Mouse (Mus musculus) heart, postnatal 36 days (tissue): ENCODE results near the gene Gm5678. TPM values are rescaled to one million over a fixed set of nuclear protein-coding genes. Genes with fewer than 3 reads are reported as not detected.

Experiments used
- DNase-seq, 2 experiments: peaks; one replicate each; pipeline ENCODE4 v3.0.0; 2021 to 2022
- intact Hi-C: fragments of 180-260 bp; cut with DNase I; formaldehyde crosslinking; loops from one replicate; pipeline ENCODE4 v1.15.1; 2025
- total RNA-seq, 2 experiments: library from RNA; stranded (reverse); gene quantifications; 2 replicates each; pipeline ENCODE4 v1.2.3; 2021

The Gm5678 gene
- under 1 TPM; 0.68 to 0.94 TPM for total RNA-seq

DNA sequence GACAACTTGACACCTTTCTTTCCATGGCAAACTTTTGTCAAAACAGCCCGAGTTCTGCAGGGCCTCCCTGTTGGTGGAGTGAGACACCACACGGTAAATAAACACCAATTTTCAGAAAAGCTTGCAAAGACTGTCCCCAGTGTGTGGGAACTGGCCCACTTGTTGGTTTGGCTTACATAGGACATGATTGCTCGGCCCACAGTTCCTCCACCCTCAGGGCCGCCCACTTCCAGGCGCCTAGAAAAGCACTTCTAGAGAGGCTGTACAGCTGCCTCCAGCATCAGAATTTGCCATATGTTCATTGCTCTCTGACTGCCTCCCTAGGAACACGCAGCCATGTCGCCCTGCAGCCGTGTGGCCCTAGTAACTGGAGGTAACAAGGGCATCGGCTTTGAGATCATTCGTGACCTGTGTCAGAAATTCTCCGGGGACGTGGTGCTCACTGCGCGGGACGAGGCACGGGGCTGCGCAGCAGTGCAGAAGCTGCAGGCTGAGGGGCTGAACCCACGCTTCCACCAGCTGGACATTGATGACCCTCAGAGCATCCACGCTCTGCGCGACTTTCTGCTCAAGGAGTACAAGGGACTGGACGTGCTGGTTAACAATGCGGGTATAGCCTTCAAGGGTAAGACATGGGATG, at the start of gene Gm5678:
Gm5678 (plus strand) TSS at position 337 of the 640 bp plus-strand sequence.
- intact Hi-C loops = loop anchor here (10.0 kb wide), 1 partner anchor 157 kb away; no protein-coding TSS in a partner anchor
- no peak for DNase-seq

DNA sequence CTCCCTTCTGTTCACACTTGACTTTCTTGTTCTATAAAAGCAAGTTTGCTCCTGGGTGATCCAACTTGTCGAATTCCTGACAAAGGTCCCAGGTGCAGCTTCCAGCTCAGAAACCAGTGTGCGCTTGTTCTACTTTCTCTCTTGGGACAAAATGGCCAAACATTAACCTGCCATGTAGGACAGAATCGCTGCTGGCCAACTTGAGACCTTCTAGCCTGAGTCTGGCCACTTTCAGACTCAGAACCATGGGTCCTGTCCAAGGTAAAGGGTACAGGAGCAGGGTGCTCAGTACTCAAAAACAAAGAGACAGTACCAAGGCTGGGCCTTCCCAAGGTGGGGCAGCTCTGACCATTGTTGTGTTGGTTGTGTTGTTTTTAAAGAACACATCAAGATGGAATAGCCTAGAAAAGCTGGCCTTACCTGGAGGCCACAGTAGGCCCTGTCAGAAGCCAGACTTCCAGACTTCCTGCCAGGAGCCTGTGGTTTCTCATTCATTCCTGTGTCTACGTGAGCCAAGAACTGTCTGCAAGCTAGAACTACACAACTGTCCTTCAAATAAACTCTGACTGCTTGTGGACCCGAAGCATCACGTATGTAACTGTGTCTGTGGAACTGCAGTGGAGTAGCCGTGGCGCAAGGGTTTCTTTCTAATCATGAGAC, 49.4 kb upstream of the Gm5678 start:
- no peak for DNase-seq
- intact Hi-C loops = no loop called here

DNA sequence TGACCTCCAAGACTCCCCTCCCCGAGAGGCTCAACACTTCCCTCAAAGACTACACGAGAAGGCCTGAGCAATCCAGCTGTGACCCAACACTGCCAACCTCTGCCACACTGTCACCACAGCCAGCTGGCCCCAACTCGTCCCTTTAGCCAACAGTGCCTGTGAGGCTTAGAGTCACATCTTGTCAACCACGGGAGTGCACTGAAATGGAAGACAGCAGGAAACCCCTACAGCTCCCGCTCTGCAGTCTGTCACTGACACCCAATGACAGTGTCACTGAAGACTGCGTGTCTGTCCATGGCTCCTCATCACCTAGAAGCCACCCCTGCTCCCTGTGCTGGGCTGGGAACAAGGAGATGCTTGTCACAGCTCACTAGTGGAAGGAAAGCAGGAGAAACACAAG, 46.8 kb upstream of the Gm5678 start:
- DNase-seq = no peak
- intact Hi-C loops = no loop called here

DNA sequence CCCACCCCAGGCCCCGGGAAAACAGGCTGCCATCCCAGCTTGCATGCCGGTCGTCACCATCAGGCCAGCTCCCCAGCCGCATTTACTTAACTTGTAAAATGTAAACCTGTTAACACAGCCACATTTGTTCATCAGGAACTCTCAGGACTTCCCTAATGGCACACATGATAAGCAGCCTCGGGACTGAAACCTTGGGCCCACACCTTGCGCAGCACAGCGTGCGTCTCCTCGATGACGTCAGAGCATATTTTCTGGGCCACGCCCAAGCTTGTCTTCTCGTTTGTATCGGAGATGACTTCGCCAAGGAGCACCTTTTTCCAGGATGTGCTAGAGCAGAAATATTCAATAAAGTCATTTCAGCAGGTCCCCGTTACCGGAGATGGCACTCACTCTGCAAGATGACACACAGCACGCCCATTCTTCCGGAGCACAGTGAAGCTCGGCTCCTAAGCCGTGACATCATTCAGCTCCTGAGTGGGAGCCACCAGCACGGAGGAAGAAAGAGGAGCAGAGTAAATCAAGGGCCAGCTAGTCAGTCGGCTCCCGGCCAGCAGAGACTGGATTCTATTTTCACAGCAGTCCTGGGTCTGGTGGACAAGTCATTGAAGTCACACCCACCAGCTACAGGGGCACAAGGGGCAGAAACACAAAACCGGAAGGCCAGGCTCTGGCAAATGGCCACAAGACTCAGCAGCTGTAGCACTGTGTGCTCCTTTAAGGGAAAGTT, 42.8 kb upstream of the Gm5678 start:
- intact Hi-C loops = no loop called here
- DNase-seq = no peak

DNA sequence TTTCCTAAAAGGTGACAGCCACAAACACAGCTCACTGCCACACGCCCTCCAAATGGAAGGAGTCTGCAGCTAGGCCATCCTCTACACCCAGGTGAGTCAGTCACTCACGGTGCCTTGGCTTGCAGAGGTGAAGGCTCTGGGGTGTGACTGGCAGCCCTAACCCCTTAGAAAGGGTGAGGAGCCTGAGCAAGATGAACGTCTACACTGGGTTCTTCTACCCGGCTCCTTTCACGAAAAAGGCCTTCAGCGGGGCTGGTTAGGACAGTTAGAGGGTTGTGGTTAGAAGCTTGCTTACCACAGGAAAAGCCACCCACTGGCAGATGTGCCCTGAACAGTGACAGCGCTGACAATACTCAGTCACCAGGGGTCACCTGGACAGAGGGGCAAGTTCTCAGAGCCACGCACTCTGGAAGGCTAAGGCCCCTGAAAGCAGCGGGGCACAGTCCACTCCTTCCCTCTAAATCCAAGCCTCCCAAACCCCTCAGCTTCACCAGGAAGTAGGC, 42.1 kb upstream of the Gm5678 start:
- no peak for DNase-seq
- intact Hi-C loops = no loop called here

DNA sequence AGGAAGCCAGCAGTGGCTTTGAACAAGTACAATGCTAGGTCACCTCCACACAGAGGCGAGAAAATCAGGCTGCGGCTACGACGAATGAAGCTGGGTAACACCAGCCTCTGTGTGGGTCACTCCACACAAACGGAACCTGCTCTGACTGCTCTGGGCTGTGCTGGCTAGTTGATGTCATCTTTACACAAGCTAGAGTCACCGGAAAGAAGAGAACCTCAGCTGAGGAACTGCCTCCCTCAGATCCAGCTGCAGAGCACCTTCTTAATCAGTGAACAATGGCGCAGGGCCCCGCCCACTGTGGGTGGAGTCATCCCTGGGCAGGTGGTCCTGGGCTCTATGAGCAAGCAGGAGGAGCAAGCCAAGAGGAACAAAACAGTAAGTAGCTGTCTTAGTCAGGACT, 41.5 kb upstream of the Gm5678 start:
- intact Hi-C loops = no loop called here
- DNase-seq = no peak

DNA sequence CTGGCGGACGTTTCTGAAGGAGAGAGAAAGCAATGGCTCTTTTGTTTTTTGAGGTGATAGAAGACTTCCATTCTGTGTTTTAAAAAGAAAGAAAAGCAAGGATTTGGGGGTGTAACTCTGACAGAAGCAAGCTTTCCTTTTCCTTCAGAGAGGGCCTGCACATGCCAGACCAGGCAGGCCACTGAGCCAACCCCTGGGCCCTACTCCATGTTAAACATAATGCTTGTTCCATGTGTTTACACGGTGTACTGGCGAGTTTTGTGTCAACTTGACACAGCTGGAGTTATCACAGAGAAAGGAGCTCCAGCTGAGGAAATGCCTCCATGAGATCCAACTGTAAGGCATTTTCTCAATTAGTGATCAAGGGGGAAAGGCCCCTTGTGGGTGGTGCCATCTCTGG, 39.6 kb upstream of the Gm5678 start:
- intact Hi-C loops = no loop called here

DNA sequence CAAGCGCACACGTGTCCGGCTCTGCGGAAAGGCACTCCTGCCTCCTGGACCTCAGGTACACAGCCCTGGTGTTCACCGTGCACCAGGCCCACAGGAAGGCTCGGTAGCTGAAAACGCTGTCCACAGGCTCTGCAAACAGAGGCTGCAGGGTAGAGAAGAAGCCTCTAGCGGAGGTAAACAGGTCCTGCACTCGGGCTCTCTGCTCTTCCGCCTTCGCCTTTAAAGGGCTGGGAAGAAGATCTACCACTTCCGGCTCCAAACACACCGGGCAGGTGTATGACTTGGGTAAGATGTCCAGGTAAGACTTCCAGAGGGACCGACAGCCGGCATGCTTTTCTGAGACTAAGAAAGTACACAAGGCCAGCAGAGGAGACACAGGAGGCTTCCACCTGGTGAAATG, 37.0 kb upstream of the Gm5678 start:
- intact Hi-C loops = no loop called here
- no peak for DNase-seq

More for the DNA sequence above, 39.6 kb upstream of the Gm5678 start:
- DNase-seq = no peak

DNA sequence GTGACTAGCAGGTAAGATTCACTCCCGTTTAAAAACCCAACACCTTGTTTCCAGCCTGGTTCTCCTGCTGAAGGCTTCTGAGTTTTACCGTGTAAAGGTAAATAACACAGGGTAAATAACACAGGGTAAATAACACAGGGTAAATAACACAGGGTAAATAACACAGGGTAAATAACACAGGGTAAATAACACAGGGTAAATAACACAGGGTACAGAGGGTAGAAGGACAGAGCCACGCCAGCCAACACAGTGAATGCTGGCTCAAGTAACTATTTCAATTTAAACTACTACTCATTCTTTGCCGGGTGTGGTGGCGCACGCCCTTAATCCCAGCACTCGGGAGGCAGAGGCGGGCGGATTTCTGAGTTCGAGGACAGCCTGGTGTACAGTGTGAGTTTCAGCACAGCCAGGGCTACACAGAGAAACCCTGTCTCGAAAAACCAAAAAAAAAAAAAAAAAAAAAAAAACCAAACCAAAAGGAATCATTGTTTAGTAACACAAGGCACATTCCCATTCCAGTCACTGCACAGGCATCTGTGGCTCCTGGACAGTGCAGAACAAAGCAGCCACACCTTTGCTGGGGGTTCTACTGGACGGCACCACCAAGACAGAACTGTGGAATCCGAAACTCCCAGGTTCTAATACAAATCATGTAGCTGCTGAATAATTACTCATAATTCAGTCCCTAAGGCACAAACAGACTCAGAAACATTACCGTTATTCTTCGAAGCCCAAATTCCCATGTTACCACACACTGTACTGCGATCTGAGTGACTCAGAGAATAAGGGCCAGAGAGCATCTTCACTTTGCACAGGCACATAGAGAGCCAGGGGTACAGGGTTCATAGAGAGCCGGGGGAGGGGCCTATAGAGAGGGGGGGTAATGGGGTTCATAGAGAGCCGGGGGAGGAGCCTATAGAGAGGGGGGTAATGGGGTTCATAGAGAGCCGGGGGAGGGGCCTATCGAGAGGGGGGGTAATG, 36.2 kb upstream of the Gm5678 start:
- DNase-seq = no peak
- intact Hi-C loops = no loop called here

DNA sequence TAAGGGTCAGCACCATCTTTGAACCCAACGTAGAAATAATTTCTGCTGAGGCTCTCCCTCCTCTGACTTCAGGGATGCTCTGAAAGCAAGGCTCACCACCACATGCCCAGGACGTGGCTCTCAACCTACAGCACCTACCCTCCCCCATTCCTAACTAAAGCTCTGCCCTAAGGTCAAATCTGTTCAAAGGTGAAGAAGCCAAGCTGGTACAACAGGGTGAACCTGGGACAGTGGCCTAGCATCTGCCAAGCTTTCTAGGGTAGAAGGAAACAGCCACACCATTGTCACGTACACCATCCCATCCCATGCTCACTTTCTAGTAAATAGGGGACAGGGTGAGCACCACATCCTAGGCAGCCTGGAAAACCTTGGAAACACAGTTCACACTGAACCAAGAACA, 35.2 kb upstream of the Gm5678 start:
- intact Hi-C loops = no loop called here
- no peak for DNase-seq

DNA sequence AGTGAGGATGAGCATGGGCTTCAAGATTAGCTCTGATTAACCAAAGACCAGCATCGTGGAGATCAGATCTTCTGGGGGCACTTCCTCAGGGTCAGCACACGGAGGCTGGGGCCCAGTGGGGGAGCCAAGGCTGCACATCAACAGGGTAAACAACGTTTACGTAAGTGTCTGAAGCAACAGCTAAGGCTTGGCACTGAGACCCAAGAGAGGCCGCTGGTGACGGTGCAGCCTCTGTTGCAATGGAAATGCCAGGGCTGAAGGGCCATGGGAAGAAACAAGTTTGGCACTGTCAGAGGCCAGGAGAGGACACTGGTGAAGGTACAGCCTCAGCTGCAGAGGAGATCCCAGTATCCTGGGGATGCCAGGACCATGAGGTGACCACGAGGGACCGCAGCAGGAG, 34.5 kb upstream of the Gm5678 start:
- intact Hi-C loops = no loop called here
- DNase-seq = no peak

DNA sequence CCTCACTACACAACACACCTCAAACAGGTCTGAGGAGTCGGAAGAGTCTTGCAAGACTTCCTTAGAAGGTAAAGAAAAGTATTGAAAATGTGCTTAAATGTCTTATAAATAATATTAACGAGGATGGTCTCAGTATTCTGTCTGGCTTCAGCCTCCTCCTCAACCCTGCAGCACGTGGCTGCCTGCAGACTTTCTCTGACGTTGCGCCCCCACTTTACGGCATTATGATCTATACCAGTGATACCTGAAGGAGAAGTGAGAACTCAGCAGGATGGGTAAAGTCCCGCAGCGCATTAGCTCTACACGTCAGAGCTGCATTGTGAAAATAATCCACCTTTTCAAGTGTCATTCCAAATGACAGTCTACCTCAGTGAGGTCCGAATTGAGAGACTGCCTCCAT, 33.4 kb upstream of the Gm5678 start:
- DNase-seq = no peak
- intact Hi-C loops = no loop called here

DNA sequence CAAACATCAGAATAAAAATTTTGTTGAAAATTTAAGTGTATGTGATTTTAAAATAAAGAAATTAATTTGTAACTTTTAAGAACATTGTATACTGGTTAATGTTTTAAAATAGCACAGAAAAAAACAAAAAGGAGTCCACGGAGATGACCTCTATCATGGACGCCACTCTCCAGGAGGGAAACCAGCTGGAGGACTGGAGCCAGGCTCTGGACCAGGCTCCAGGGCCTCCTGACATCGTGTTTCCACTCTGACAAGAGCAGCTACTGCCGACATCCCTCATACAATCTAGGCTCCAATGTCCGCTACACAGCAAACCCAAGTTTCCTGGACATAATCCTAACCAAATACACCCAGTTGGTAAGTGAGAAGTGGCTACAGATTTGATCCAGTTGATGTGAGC, 32.1 kb upstream of the Gm5678 start:
- DNase-seq = no peak
- intact Hi-C loops = no loop called here

DNA sequence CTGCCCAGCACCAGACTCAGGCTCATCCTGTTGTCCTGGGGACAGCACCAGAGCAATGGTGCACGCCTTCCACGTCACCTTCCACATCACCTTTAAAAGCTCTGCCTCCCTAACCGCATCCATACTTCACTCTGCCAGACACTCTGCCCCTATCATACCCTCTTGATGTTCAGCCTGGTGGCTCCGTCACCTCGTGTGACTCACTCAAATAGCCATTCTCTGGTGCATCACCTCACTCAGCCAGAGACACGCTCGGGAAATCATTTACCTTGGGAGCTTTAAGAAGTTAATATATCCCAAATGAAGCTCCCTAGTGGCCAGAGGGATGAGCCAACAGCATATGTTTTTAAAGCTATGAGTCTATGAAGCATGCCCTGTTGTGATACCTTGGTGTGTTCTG, 31.1 kb upstream of the Gm5678 start:
- intact Hi-C loops = no loop called here
- no peak for DNase-seq

DNA sequence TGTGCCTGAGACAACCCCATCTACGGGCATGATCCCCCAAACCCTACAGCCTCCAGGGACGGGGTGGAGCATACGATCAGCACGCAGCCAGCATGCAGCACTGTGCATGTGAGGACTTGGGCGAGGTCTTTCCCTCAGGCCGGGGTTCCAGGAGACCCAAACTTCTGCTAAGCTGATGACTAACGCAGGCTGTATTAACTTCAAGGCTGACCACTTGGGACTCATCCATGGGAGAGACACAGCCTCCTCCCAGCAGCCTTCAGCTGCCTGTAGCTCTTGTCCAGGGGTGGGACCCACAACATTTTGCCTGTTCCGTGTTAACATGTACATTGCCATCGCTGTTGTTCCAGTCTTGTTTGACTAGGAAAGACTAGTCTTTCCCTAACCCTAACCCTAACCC, 30.3 kb upstream of the Gm5678 start:
- no peak for DNase-seq
- intact Hi-C loops = no loop called here

DNA sequence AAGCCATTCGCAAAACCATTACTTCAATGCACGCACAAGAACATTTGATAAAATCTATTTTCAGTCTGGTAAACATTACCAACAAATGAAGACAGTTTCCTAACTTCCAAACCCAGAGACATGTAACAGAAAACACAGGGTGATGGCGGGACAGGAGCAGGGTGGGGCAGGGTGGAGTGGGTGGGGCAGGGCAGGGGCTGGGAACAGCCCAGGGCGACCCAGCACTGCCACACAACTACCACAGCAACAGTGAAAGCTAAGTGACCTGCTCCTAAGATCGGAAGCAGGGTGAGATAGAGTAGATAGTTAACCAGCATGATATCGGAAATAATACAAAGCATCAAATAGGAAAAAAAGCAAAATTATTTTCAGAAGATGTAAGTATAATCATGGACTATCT, 28.4 kb upstream of the Gm5678 start:
- intact Hi-C loops = no loop called here
- no peak for DNase-seq

DNA sequence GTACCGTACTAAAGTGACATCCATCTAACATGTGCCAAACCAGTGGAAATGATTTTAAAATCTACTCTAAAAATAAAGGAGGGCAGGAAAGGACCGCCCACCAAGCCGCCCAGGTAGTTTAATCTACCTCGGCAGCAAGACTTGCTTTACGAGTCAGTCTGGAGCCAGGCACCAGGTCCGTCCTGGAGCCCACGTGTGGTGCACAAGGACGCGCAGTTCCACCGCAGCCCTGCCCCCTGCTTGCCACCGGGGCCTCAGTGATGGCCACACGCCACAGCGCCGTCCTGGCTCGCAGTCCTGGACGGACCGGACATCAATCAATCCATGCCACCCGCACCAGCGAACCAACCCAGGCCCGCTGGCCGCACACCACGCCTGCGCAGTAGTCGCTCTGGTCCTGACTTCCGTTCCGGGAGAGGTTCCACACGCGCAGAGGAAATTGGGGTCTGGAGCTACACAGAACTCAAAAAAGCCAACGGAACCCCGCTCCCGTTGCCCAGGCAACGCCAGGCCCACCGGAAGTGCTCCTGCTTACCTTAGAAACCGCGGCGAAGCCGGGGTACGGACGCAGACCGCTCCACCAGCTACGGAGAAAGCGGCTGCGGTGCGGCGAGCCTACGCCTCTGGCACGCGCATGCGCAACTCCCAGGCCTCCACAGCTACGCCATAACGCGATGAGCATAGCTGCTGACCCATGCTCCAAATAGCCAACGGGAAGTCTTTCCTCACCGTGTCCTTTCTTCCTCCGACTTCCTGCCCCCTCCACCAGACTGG, 24.3 kb upstream of the Gm5678 start, which contains the start of gene Setd4:
Setd4 (minus strand) TSS at position 625 of the 774 bp plus-strand sequence.
- intact Hi-C loops = no loop called here
- DNase-seq = peak; percentile 92 to 97

DNA sequence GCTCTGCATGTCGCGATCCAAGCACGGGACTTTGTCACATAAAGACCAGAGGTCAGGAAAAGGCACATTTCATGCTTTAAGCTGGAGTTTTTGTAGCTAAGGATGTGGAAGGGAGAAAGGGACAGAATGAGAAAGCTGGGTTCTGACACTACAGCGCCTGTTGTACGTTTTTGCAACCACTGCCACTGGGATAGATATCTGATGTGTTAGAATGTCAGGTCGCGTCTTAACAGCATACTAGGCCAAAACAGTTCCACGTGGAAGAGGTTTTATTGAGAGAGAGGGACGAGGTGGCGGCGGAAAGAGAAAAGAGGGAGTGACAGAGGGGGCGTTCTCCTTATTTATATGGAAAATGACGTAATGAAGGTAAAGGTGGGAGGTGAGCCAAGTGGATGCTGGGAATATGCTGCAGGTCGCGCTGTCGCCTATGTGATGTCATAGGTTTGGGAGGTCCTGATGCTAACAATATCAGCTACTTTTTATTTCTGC, 23.4 kb upstream of the Gm5678 start:
- DNase-seq = no peak
- intact Hi-C loops = no loop called here

DNA sequence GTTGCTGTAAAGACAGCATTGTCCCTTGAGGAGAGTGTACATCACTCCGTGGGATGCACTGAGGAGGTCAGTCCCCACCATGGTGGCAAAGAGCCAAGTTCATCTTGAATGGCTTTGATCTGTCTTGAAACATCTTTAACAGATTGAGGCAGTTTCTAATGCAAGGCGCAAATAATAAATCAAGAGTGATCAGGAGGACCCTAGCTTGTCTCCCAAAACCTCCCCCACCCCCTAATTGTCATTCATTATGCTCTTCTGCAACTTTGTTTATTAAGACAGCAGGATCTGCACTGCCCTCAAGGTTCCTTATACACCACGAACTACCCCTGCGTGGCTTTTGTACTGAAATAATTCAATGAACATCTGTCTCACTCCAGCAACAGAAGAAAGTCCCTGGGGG, 22.3 kb upstream of the Gm5678 start, which contains the start of gene Cbr1:
Cbr1 (plus strand) TSS at position 301 of the 400 bp plus-strand sequence.
- no peak for DNase-seq
- intact Hi-C loops = loop anchor here (5.0 kb wide), 1 partner anchor 107 kb away; the partner anchor contains the start of gene Dop1b
